Mouse (Mus musculus): Measurements from ENCODE around the gene Cnn1. TPM values are rescaled to one million over a fixed set of nuclear protein-coding genes. Genes with fewer than 3 reads are reported as not detected.

Gene Cnn1
- total and polyA plus RNA-seq, 3 experiments = 0.06 to 0.19 TPM; not detected in 1

- TF ChIP-seq MYC (IDR thresholded peaks at IDR 0.05; ENCODE audit: low read depth, low read length) (peak; percentile 49; the same call in 1 of the 2 replicates), ZKSCAN1 (IDR thresholded peaks at IDR 0.05; ENCODE audit: low read depth, low read length) (no peak), MEF2A (IDR thresholded peaks at IDR 0.05; ENCODE audit: extremely low read depth, insufficient replicate concordance, low read depth, low read length, poor library complexity, severe bottlenecking) (no peak), MYB (IDR thresholded peaks at IDR 0.05; ENCODE audit: low read depth, low read length) (no peak), RCOR1 (IDR thresholded peaks at IDR 0.05; ENCODE audit: low read depth, low read length) (peak; percentile 35; the same call in 1 of the 2 replicates), E2F4 (IDR thresholded peaks at IDR 0.05; ENCODE audit: borderline replicate concordance, low read depth, low read length) (0 out of 2 replicates have a peak, but pooled peaks have one; percentile 12), ZNF384 (IDR thresholded peaks at IDR 0.05; ENCODE audit: low read depth, low read length) (peak; percentile 55), TBP (IDR thresholded peaks at IDR 0.05; ENCODE audit: low read depth, low read length) (peak; percentile 87), MAZ (IDR thresholded peaks at IDR 0.05; ENCODE audit: low read depth, low read length) (peak; percentile 76; the same call in 1 of the 2 replicates), ELF1 (IDR thresholded peaks at IDR 0.05; ENCODE audit: low read depth, low read length) (peak; percentile 61; the same call in 1 of the 2 replicates), POLR2AphosphoS2 (IDR thresholded peaks at IDR 0.05; ENCODE audit: low read length) (peak; percentile 98)
Measured at GRCm38 (mm10) chr9:22156497-22157245, 57.7 kb downstream of the Cnn1 start, which contains the start of gene Pigyl (continued).

GRCm38 (mm10) chr9:22157516-22158265, 58.7 kb downstream of the Cnn1 start:
- TF ChIP-seq MAZ (IDR thresholded peaks at IDR 0.05; ENCODE audit: low read depth, low read length) = no peak
- TF ChIP-seq POLR2AphosphoS5 (IDR thresholded peaks at IDR 0.05; ENCODE audit: borderline replicate concordance, low read depth, low read length) = no peak
- TF ChIP-seq BHLHE40 (IDR thresholded peaks at IDR 0.05; ENCODE audit: borderline replicate concordance, low read depth, low read length) = no peak
- TF ChIP-seq POLR2A (IDR thresholded peaks at IDR 0.05; ENCODE audit: control insufficient read depth in 1 of 2, insufficient read depth in 1 of 2, low read depth in 1 of 2, low read length in 2 of 2, poor library complexity in 1 of 2) = 0 out of 4 replicates have a peak, but pooled peaks of 1 of the 2 experiments have one; percentile 16
- TF ChIP-seq RCOR1 (IDR thresholded peaks at IDR 0.05; ENCODE audit: low read depth, low read length) = no peak
- TF ChIP-seq E2F4 (IDR thresholded peaks at IDR 0.05; ENCODE audit: borderline replicate concordance, low read depth, low read length) = no peak
- no peak for TF ChIP-seq EP300 (IDR thresholded peaks at IDR 0.05; ENCODE audit: low read depth in 1 of 2, low read length in 2 of 2)

More at GRCm38 (mm10) chr9:22157516-22158265, 58.7 kb downstream of the Cnn1 start:
- no peak for DNase-seq (ENCODE audit: low read depth, low spot score)
- Histone ChIP-seq H3K4me3 (ENCODE audit: control insufficient read depth in 1 of 2, insufficient read depth in 1 of 2, low read depth in 2 of 2, low read length in 2 of 2) (peak overlapping the region; percentile 68 to 71), H3K27ac (ENCODE audit: control insufficient read depth, low read depth, low read length) (no peak overlapping the region), H3K4me1 (ENCODE audit: control insufficient read depth in 1 of 2, insufficient read depth in 2 of 2, low read length in 2 of 2) (peaks cover 3 to 14% of the 10 kb centered on the region in 2 experiments; a peak in 2 of 4 replicates), H3K36me3 (ENCODE audit: control insufficient read depth in 1 of 2, insufficient read depth in 2 of 2, low read length in 2 of 2) (peaks cover 0 to 2% of the 10 kb centered on the region in 2 experiments; a peak in 1 of 4 replicates), H3K27me3 (ENCODE audit: control insufficient read depth in 1 of 2, insufficient read depth in 2 of 2, low read length in 2 of 2) (no peaks in the 10 kb centered on the region), H3K9me3 (replicated peaks; ENCODE audit: insufficient read depth, low read length) (no peaks in the 10 kb centered on the region), H3K9ac (ENCODE audit: control insufficient read depth, low read depth, low read length, poor library complexity, severe bottlenecking) (peak overlapping the region; percentile 74), H3K79me2 (ENCODE audit: control insufficient read depth, insufficient read depth, low read length, poor library complexity) (peaks cover 8% of the 10 kb centered on the region)

Other genes with a start within 250 kb of the Cnn1 start
- gene Dock6, start 246.6 kb upstream of the Cnn1 start, total RNA-seq (2012; rRNA removed) = 3.3 and 5.0 TPM in 2 replicates
- gene Dock6, start 246.6 kb upstream of the Cnn1 start, polyA plus RNA-seq (2012; ENCODE audit: insufficient read depth in 1 of 2, insufficient read length in 2 of 2, low read depth in 1 of 2, low replicate concordance in 2 of 2, missing spikeins in 1 of 2) = 10 to 100 TPM in 1 of 2 experiments, not detected in 1; 21.3 TPM
- 19.0 and 22.9 TPM in 2 replicates for gene Rab3d, start 181.0 kb upstream of the Cnn1 start, total RNA-seq (2012; rRNA removed)
- 10 to 100 TPM in 1 of 2 experiments, not detected in 1; 44.2 TPM for gene Rab3d, start 181.0 kb upstream of the Cnn1 start, polyA plus RNA-seq (2012; ENCODE audit: insufficient read depth in 1 of 2, insufficient read length in 2 of 2, low read depth in 1 of 2, low replicate concordance in 2 of 2, missing spikeins in 1 of 2)
- gene Ccdc159, start 171.7 kb upstream of the Cnn1 start, total RNA-seq (2012; rRNA removed) = 1.0 and 1.4 TPM in 2 replicates
- 1 to 10 TPM in 1 of 2 experiments, not detected in 1; 6.4 TPM for gene Ccdc159, start 171.7 kb upstream of the Cnn1 start, polyA plus RNA-seq (2012; ENCODE audit: insufficient read depth in 1 of 2, insufficient read length in 2 of 2, low read depth in 1 of 2, low replicate concordance in 2 of 2, missing spikeins in 1 of 2)
- gene Tmem205, start 171.7 kb upstream of the Cnn1 start, total RNA-seq (2012; rRNA removed) = 118 and 128 TPM in 2 replicates
- gene Tmem205, start 171.7 kb upstream of the Cnn1 start, polyA plus RNA-seq (2012; ENCODE audit: insufficient read depth in 1 of 2, insufficient read length in 2 of 2, low read depth in 1 of 2, low replicate concordance in 2 of 2, missing spikeins in 1 of 2) = 100 to 1,000 TPM in 1 of 2 experiments, not detected in 1; 114 TPM
- 1.3 and 1.4 TPM in 2 replicates for gene Plppr2, start 162.2 kb upstream of the Cnn1 start, total RNA-seq (2012; rRNA removed)
- 10 to 100 TPM in 1 of 2 experiments, not detected in 1; 13.9 TPM for gene Plppr2, start 162.2 kb upstream of the Cnn1 start, polyA plus RNA-seq (2012; ENCODE audit: insufficient read depth in 1 of 2, insufficient read length in 2 of 2, low read depth in 1 of 2, low replicate concordance in 2 of 2, missing spikeins in 1 of 2)
- 12.7 and 17.2 TPM in 2 replicates for gene Swsap1, start 143.5 kb upstream of the Cnn1 start, total RNA-seq (2012; rRNA removed)
- 10 to 100 TPM in 1 of 2 experiments, not detected in 1; 19.3 TPM for gene Swsap1, start 143.5 kb upstream of the Cnn1 start, polyA plus RNA-seq (2012; ENCODE audit: insufficient read depth in 1 of 2, insufficient read length in 2 of 2, low read depth in 1 of 2, low replicate concordance in 2 of 2, missing spikeins in 1 of 2)
- 139 and 192 TPM in 2 replicates for gene Epor, start 135.7 kb upstream of the Cnn1 start, total RNA-seq (2012; rRNA removed)
- 100 to 1,000 TPM in 1 of 2 experiments, not detected in 1; 440 TPM for gene Epor, start 135.7 kb upstream of the Cnn1 start, polyA plus RNA-seq (2012; ENCODE audit: insufficient read depth in 1 of 2, insufficient read length in 2 of 2, low read depth in 1 of 2, low replicate concordance in 2 of 2, missing spikeins in 1 of 2)
- gene Rgl3, start 109.8 kb upstream of the Cnn1 start, total RNA-seq (2012; rRNA removed) = not detected in 2 replicates
- gene Rgl3, start 109.8 kb upstream of the Cnn1 start, polyA plus RNA-seq (2012; ENCODE audit: insufficient read depth in 1 of 2, insufficient read length in 2 of 2, low read depth in 1 of 2, low replicate concordance in 2 of 2, missing spikeins in 1 of 2) = not detected
- 0.19 TPM in 1 of 2 replicates, not detected in the other for gene Ccdc151, start 96.6 kb upstream of the Cnn1 start, total RNA-seq (2012; rRNA removed)
- gene Ccdc151, start 96.6 kb upstream of the Cnn1 start, polyA plus RNA-seq (2012; ENCODE audit: insufficient read depth in 1 of 2, insufficient read length in 2 of 2, low read depth in 1 of 2, low replicate concordance in 2 of 2, missing spikeins in 1 of 2) = under 1 TPM in 1 of 2 experiments, not detected in 1; 0.99 TPM
- 330 and 356 TPM in 2 replicates for gene Prkcsh, start 96.4 kb upstream of the Cnn1 start, total RNA-seq (2012; rRNA removed)
- 100 to 1,000 TPM; 183 to 577 TPM for gene Prkcsh, start 96.4 kb upstream of the Cnn1 start, polyA plus RNA-seq (2012; ENCODE audit: insufficient read depth in 1 of 2, insufficient read length in 2 of 2, low read depth in 1 of 2, low replicate concordance in 2 of 2, missing spikeins in 1 of 2)
- gene Elavl3, start 47.2 kb upstream of the Cnn1 start, total RNA-seq (2012; rRNA removed) = 0.15 and 0.20 TPM in 2 replicates
- gene Elavl3, start 47.2 kb upstream of the Cnn1 start, polyA plus RNA-seq (2012; ENCODE audit: insufficient read depth in 1 of 2, insufficient read length in 2 of 2, low read depth in 1 of 2, low replicate concordance in 2 of 2, missing spikeins in 1 of 2) = 1 to 10 TPM in 1 of 2 experiments, not detected in 1; 1.1 TPM
- not detected in 2 replicates for gene Gm49318, start 28.0 kb upstream of the Cnn1 start, total RNA-seq (2012; rRNA removed)
- not detected for gene Gm49318, start 28.0 kb upstream of the Cnn1 start, polyA plus RNA-seq (2012; ENCODE audit: insufficient read depth in 1 of 2, insufficient read length in 2 of 2, low read depth in 1 of 2, low replicate concordance in 2 of 2, missing spikeins in 1 of 2)
- 16.7 and 19.2 TPM in 2 replicates for gene Zfp653, start 27.8 kb upstream of the Cnn1 start, total RNA-seq (2012; rRNA removed)
- gene Zfp653, start 27.8 kb upstream of the Cnn1 start, polyA plus RNA-seq (2012; ENCODE audit: insufficient read depth in 1 of 2, insufficient read length in 2 of 2, low read depth in 1 of 2, low replicate concordance in 2 of 2, missing spikeins in 1 of 2) = 10 to 100 TPM in 1 of 2 experiments, not detected in 1; 40.4 TPM
- 167 and 183 TPM in 2 replicates for gene Ecsit, start 13.8 kb upstream of the Cnn1 start, total RNA-seq (2012; rRNA removed)
- 100 to 1,000 TPM in 1 of 2 experiments, 10 to 100 TPM in 1; 87.6 to 211 TPM for gene Ecsit, start 13.8 kb upstream of the Cnn1 start, polyA plus RNA-seq (2012; ENCODE audit: insufficient read depth in 1 of 2, insufficient read length in 2 of 2, low read depth in 1 of 2, low replicate concordance in 2 of 2, missing spikeins in 1 of 2)
- 390 and 421 TPM in 2 replicates for gene Elof1, start 18.0 kb downstream of the Cnn1 start, total RNA-seq (2012; rRNA removed)
- 100 to 1,000 TPM in 1 of 2 experiments, not detected in 1; 505 TPM for gene Elof1, start 18.0 kb downstream of the Cnn1 start, polyA plus RNA-seq (2012; ENCODE audit: insufficient read depth in 1 of 2, insufficient read length in 2 of 2, low read depth in 1 of 2, low replicate concordance in 2 of 2, missing spikeins in 1 of 2)
- 5.8 and 15.6 TPM in 2 replicates for gene Acp5, start 36.5 kb downstream of the Cnn1 start, total RNA-seq (2012; rRNA removed)
- gene Acp5, start 36.5 kb downstream of the Cnn1 start, polyA plus RNA-seq (2012; ENCODE audit: insufficient read depth in 1 of 2, insufficient read length in 2 of 2, low read depth in 1 of 2, low replicate concordance in 2 of 2, missing spikeins in 1 of 2) = 10 to 100 TPM in 1 of 2 experiments, not detected in 1; 17.4 TPM
- gene Pigyl, start 57.6 kb downstream of the Cnn1 start, total RNA-seq (2012; rRNA removed) = 80.2 and 103 TPM in 2 replicates
- 100 to 1,000 TPM in 1 of 2 experiments, not detected in 1; 146 TPM for gene Pigyl, start 57.6 kb downstream of the Cnn1 start, polyA plus RNA-seq (2012; ENCODE audit: insufficient read depth in 1 of 2, insufficient read length in 2 of 2, low read depth in 1 of 2, low replicate concordance in 2 of 2, missing spikeins in 1 of 2)
- gene Zfp872, start 88.9 kb downstream of the Cnn1 start, total RNA-seq (2012; rRNA removed) = not detected in 2 replicates
- gene Zfp872, start 88.9 kb downstream of the Cnn1 start, polyA plus RNA-seq (2012; ENCODE audit: insufficient read depth in 1 of 2, insufficient read length in 2 of 2, low read depth in 1 of 2, low replicate concordance in 2 of 2, missing spikeins in 1 of 2) = not detected
- 58.6 and 67.8 TPM in 2 replicates for gene Zfp809, start 126.5 kb downstream of the Cnn1 start, total RNA-seq (2012; rRNA removed)
- 100 to 1,000 TPM in 1 of 2 experiments, not detected in 1; 101 TPM for gene Zfp809, start 126.5 kb downstream of the Cnn1 start, polyA plus RNA-seq (2012; ENCODE audit: insufficient read depth in 1 of 2, insufficient read length in 2 of 2, low read depth in 1 of 2, low replicate concordance in 2 of 2, missing spikeins in 1 of 2)
- 10.5 and 12.1 TPM in 2 replicates for gene Zfp599, start 160.7 kb downstream of the Cnn1 start, total RNA-seq (2012; rRNA removed)
- 1 to 10 TPM in 1 of 2 experiments, not detected in 1; 7.6 TPM for gene Zfp599, start 160.7 kb downstream of the Cnn1 start, polyA plus RNA-seq (2012; ENCODE audit: insufficient read depth in 1 of 2, insufficient read length in 2 of 2, low read depth in 1 of 2, low replicate concordance in 2 of 2, missing spikeins in 1 of 2)
- gene Zfp810, start 208.4 kb downstream of the Cnn1 start, total RNA-seq (2012; rRNA removed) = not detected in 2 replicates
- gene Zfp810, start 208.4 kb downstream of the Cnn1 start, polyA plus RNA-seq (2012; ENCODE audit: insufficient read depth in 1 of 2, insufficient read length in 2 of 2, low read depth in 1 of 2, low replicate concordance in 2 of 2, missing spikeins in 1 of 2) = under 1 TPM in 1 of 2 experiments, not detected in 1; 0.13 TPM